Mouse (Mus musculus): ENCODE data around the gene Serpinb3a.
"Not testable (repeated sequence)": the region's sequence is repeated elsewhere in the genome, so short reads cannot be mapped to it uniquely, and the experiment has no call there.

Serpinb3a gene

GRCm38 (mm10) chr1:107052203-107052602 is at the start of gene Serpinb3a:
TSS of gene Serpinb3a (minus strand) at chr1:107052303.
- DNase-seq (ENCODE audit: low spot score in 2 of 2) = no peak

GRCm38 (mm10) chr1:107098417-107098816 is 46.3 kb upstream of the Serpinb3a start:
- no peak for DNase-seq (ENCODE audit: low spot score in 2 of 2)

- DNase-seq (ENCODE audit: low spot score in 2 of 2) = no peak
Observed at GRCm38 (mm10) chr1:107083406-107083805, 31.3 kb upstream of the Serpinb3a start, which contains the start of gene Serpinb3d. TSS of gene Serpinb3d (minus strand) at chr1:107083506.

- DNase-seq (ENCODE audit: low spot score in 2 of 2) = not testable (repeated sequence)
Observed at GRCm38 (mm10) chr1:107034236-107034635, 17.9 kb downstream of the Serpinb3a start.

GRCm38 (mm10) chr1:107025886-107026285 is 26.2 kb downstream of the Serpinb3a start:
- DNase-seq (ENCODE audit: low spot score in 2 of 2) = no peak

GRCm38 (mm10) chr1:107015210-107015609 is 36.9 kb downstream of the Serpinb3a start:
- no peak for DNase-seq (ENCODE audit: low spot score in 2 of 2)

- DNase-seq (ENCODE audit: low spot score in 2 of 2) = peak in 1 of 2 experiments; percentile 18
Observed at GRCm38 (mm10) chr1:107014530-107014929, 37.6 kb downstream of the Serpinb3a start.

GRCm38 (mm10) chr1:107006316-107006715 is 45.8 kb downstream of the Serpinb3a start:
- no peak for DNase-seq (ENCODE audit: low spot score in 2 of 2)

- no peak for DNase-seq (ENCODE audit: low spot score in 2 of 2)
Observed at GRCm38 (mm10) chr1:107001754-107002153, 50.3 kb downstream of the Serpinb3a start.

- no peak for DNase-seq (ENCODE audit: low spot score in 2 of 2)
Observed at GRCm38 (mm10) chr1:107000424-107000823, 51.7 kb downstream of the Serpinb3a start.
